Mouse (Mus musculus) G1E (cell line): ENCODE results near the gene Erich4.

Experiments used
- CTCF ChIP-seq: IDR thresholded peaks from 2 replicates; pipeline ENCODE4 v1.5.1; 2012; ENCODE audit warnings: low read depth, low read length, inconsistent platforms, mixed read lengths
- GATA1 ChIP-seq: IDR thresholded peaks from 2 replicates; pipeline ENCODE4 v1.6.1; 2012; ENCODE audit warnings: borderline replicate concordance, low read length, inconsistent platforms, mixed read lengths
- GATA2 ChIP-seq: IDR thresholded peaks from 2 replicates; pipeline ENCODE4 v1.6.1; 2012; ENCODE audit warnings: low read depth, low read length, inconsistent platforms, borderline replicate concordance
- TAL1 ChIP-seq: conservative IDR thresholded peaks from 2 replicates; pipeline ENCODE4 v1.6.1; 2012; ENCODE audit warnings: low read depth, low read length, inconsistent platforms, mixed read lengths

DNA sequence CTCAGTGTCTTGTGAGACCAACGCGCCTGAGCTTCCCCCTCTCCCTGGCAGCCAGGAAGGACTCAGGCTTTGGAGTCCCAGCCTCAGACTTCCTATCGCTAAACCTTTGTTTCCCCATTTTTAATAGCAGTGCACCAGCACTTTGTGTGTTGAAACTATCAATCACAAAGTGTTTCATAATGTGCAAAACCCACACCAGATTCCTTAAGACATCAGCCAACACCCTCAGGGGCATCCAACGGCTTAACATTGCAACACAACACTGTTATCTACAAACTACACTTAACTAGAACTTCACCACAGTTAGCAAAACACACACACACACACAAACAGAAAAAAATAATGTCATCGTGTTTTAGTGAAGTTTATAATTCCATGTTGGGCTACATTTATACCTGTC is 34.1 kb upstream of the Erich4 start:
- TF ChIP-seq CTCF: no peak
- no peak for TF ChIP-seq TAL1
- TF ChIP-seq GATA1: no peak
- TF ChIP-seq GATA2: no peak
